Mouse (Mus musculus): ENCODE results near the gene Ccdc62.

- TF ChIP-seq CTCF (IDR thresholded peaks at IDR 0.05; ENCODE audit: low read depth, low read length) (no peak), POLR2A (IDR thresholded peaks at IDR 0.05; ENCODE audit: borderline replicate concordance, low read depth, low read length) (no peak)
Observed at GRCm38 (mm10) chr5:123994468-123994867, 64.0 kb downstream of the Ccdc62 start.
